Mouse (Mus musculus): ENCODE results near the gene Ccdc88c.

GRCm38 (mm10) chr12:101013078-101013665 lies 15.7 kb downstream of the Ccdc88c start:
- no peak for TF ChIP-seq CTCF (IDR thresholded peaks at IDR 0.05; ENCODE audit: control insufficient read depth, insufficient read depth, insufficient read length)
- TF ChIP-seq FOSL1 (IDR thresholded peaks at IDR 0.05; ENCODE audit: insufficient read depth, low read length, poor library complexity, severe bottlenecking) = no peak
- TF ChIP-seq MYOD1 (IDR thresholded peaks at IDR 0.05; ENCODE audit: control insufficient read depth, insufficient read length, low read depth) = no peak

Measured in C2C12 (cell line).